Mouse (Mus musculus) C2C12 (cell line): Measurements from ENCODE around the gene Snx17.

Experiments used
- CTCF ChIP-seq: IDR thresholded peaks from one replicate; pipeline ENCODE4 v1.5.1; 2011; ENCODE audit not compliant: control insufficient read depth, insufficient read depth, insufficient read length
- USF1 ChIP-seq: IDR thresholded peaks from one replicate; pipeline ENCODE4 v1.6.1; 2011; ENCODE audit warnings: low read depth, mild to moderate bottlenecking, control low read depth, moderate library complexity

- TF ChIP-seq CTCF (no peak), USF1 (no peak)
Measured at GRCm38 (mm10) chr5:31221304-31221945, 28.4 kb downstream of the Snx17 start.
